Mouse (Mus musculus) ZHBTc4 (cell line): ENCODE results near the gene Dlgap1.

Experiments used
- DNase-seq: peaks from one replicate; pipeline ENCODE4 v3.0.0-alpha.2; 2011; ENCODE audit warnings: low read depth, low spot score

Gene Dlgap1

GRCm38 (mm10) chr17:70755039-70755668 lies 786.3 kb downstream of the Dlgap1 start:
- DNase-seq: peak; percentile 94

GRCm38 (mm10) chr17:70755669-70756263 lies 786.9 kb downstream of the Dlgap1 start:
- peak; percentile 59 for DNase-seq

DNA sequence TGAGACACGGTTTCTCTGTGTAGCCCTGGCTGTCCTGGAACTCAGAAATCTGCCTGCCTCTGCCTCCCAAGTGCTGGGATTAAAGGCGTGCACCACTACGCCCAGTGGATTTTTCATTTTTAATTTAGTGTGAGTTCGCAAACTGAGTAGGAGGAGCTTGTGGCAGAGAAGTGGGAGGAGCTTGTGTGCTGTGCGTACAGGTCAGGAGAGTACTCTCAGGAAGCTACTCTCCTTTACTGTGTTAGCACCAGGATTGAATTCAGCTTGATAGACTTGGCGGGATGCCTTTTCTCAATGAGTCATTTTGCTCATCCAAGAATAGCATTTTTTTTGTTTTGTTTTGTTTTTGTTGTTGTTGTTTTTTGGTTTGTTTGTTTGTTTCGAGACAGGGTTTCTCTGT lies 793.1 kb downstream of the Dlgap1 start:
- DNase-seq: peak; percentile 72

DNA sequence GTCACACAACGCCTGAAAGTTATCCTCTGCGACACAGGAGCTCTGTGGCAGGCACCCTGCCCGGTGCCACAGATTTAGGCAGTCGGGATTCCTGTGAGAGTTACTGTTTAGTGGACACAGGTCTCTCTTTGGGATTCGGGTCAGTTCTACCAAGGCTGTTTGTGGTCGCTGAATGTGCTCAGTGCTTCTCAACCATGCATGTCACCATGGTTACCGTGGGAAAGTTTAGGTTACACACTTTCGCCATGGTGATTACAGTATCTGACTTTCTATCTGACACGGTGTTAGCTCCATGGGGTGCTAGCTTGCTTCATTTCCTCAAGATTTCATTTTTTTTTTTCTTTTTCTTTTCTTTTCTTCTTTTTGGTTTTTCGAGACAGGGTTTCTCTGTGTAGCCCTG lies 793.8 kb downstream of the Dlgap1 start:
- peak; percentile 55 for DNase-seq

DNA sequence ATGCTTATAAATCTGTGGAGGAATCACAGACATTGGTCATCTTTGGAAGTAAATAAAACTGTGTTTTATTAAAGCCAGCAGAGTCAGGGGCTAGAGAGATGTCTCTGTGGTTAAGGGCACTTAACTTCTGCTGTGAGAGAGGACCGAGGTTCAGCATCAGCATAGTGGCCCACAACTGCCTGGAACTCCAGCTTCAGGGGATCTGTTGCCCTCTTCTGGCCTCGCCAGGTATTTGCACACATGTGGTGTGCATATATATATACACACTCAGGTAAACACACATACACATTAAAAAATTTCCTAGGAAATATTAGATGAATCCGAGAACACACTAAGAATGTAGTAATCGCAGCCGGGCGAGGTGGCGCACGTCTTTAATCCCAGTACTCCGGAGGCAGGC lies 796.5 kb downstream of the Dlgap1 start:
- DNase-seq: peak; percentile 86

GRCm38 (mm10) chr17:70765976-70766375 lies 797.1 kb downstream of the Dlgap1 start:
- peak; percentile 73 for DNase-seq

DNA sequence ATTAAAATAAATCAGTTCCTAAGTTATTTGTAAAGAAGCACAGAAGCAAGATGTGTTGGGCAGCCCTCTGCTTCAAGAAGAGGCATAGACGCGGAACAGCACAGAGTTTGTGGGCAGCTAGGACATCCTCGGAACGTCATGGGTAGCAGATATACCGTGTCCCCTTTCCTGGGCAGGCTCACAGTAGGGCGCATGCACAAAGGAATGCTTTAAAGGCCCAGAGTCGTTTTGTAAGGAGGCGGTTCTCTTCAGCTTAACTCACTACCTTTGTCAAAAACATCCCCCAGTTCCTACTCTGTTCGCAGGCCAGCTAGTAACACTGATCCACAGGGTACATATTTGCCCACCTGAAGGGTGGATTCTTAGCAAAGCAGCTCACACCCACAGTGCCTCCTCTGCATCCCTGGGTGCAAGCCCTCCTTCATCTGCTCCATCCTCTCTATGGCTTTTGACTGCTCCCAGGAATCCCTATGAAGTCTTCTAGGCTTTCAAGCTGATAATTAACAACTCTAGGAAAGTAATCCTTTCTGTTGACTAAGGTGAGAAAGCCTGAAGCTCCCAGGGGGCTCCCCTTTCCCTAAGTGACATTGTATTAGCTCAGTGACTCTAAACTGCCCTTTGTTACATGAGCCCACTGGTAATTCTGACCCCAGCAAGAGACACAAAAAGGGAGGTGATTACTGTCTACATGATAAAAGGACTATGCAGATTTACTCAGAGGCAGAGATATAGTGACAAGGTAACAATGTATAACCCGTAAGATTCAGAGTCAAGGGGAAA lies 803.4 kb downstream of the Dlgap1 start:
- peak; percentile 83 for DNase-seq

GRCm38 (mm10) chr17:70779770-70780169 lies 810.9 kb downstream of the Dlgap1 start:
- no peak for DNase-seq

- DNase-seq: peak; percentile 53
Observed at GRCm38 (mm10) chr17:70780726-70781689, 812.1 kb downstream of the Dlgap1 start.

GRCm38 (mm10) chr17:70783273-70783672 lies 814.4 kb downstream of the Dlgap1 start:
- DNase-seq: peak; percentile 48

DNA sequence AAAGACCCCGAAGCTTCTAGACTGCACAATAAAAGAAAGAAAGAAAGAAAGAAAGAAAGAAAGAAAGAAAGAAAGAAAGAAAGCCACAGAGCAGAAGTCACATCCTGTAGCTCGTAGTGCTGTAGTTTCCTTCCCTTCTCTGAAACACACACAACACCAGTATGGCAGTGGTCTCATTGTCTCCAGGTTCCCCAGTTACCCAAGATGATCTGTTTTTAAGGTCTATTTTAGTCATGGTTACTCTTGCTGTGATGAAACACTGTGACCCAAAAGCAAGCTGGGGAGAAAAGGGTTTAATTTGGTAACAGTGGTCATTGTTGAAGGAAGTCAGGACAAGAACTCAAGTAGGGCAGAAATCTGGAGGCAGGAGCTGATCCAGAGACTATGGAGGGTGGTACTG lies 818.5 kb downstream of the Dlgap1 start:
- no peak for DNase-seq

DNA sequence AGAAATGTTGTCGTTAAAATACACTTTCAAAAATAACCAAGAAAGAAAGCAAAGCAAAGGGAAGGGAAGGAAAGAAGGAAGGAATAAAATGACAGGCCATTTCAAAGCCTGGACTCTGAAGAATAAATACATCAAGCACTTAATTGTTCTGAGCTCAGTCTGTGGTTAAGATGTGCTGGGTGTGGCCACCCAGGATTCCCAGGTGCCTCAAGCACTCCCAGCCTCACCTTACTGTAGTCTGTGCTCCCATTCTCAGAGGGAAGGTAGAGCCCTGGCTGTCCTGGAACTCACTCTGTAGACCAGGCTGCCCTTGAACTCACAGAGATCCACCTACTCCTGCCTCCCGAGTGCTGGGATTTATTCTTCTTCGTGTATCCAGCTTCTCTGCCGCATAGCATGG lies 821.9 kb downstream of the Dlgap1 start:
- DNase-seq: peak; percentile 51

GRCm38 (mm10) chr17:70791596-70792275 lies 822.9 kb downstream of the Dlgap1 start:
- no peak for DNase-seq

- DNase-seq: no peak
Observed at GRCm38 (mm10) chr17:70794291-70794690, 825.4 kb downstream of the Dlgap1 start.

DNA sequence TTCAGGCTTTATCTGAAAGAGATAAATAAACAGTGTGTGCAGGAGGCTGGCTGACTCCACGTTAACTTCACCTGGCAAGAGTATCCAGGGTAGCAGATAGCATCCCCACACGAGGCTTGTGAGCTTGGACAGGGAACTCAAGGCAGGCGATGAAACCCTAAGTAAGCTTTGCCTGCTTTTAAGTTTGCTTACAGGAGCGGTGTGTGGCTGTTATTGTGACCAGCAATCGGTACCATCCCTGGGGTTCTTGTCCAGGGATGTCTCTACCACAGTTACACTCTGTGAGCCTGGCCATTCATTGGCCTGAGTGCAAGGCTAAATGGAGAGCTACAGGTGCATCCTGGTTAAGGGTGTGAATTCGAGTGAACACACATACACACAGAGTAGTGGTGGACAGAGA lies 825.8 kb downstream of the Dlgap1 start:
- no peak for DNase-seq

- no peak for DNase-seq
Observed at GRCm38 (mm10) chr17:70795196-70795595, 826.3 kb downstream of the Dlgap1 start.

GRCm38 (mm10) chr17:70796940-70797772 lies 828.3 kb downstream of the Dlgap1 start:
- no peak for DNase-seq

DNA sequence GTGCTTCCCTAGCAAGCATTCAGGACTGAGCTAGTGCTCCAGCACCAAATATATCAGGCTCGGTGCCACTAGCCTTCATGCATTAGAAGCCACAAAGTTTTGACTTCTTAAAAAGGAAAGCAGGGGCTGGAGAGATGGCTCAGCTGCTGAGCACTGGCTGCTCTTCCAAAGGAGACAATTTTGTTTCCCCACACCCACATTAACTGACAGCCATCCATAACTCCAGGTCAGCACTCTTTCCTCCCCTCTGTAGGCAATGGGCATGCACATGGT lies 828.8 kb downstream of the Dlgap1 start:
- DNase-seq: no peak

DNA sequence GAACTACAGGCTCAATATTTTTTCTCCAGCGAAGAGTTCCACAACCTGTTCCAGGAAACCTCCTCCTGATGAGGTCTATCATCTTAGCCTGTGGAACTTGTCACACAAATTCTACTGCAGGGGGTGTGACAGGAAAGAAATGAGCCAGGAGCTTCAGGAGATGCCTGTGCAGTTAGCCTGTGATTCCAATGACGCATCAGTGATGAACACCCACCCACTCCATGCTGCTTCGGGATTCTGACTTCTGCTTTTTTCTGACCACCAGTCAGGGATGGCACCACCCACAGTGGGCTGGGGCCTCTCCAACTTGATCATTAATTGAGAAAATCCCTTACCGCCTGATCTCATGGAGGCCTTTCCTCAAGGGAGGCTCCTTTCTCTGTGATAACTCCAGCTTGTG lies 830.4 kb downstream of the Dlgap1 start:
- no peak for DNase-seq

- DNase-seq: no peak
Observed at GRCm38 (mm10) chr17:70802022-70802421, 833.1 kb downstream of the Dlgap1 start.
